Mouse (Mus musculus): ENCODE measurements around the gene Gk5. TPM values are rescaled to one million over a fixed set of nuclear protein-coding genes. Genes with fewer than 3 reads are reported as not detected.
"Not testable (repeated sequence)": the region's sequence is repeated elsewhere in the genome, so short reads cannot be mapped to it uniquely, and the experiment has no call there.

The Gk5 gene
- polyA plus RNA-seq (2015; fragmentation: Nextera tagmentation; extraction: Ambion mirVana), result 2.7 and 2.8 TPM in 2 replicates

DNA sequence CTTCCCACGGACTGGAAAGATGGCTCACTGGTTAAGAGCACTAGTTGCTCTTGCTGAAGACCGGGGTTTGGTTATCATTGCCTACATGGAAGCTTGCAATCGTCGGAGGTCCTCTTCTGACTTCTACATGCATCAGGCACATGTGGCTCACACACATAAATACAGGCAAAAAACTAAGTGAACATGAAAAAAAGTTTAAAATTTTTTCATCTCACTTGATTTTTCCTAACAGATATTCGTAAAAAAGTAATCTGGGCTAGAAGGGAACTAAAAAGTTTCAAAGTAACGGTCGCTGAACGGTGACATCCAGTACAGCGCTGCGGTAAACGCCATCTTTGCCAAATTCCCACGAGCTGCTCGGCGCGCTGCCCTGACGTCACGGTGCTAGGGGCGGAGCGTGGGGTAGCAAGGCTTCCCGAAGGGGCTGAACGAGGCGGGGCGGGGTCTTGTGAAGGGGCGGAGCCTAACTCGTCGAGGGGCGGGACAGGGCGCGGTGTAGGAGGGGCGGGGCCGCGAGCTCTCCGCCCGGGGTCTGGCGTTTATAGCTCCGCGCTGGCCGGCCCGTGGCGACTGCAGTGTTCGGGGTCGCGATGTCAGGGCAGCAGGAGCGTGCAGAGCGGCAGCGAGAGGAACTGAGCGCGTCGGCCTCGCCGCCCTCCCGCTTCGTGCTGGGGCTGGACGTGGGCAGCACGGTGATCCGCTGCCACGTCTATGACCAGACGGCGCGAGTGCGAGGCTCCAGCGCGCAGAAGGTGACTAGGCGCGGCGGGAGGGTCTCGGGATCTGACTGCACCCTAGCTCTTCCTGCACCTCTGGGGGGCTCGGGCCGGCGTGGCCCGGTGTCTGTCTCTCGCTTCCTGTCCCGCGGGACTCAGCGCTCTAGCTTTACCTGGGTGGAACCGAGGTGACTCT, at the start of gene Gk5:
TSS of gene Gk5 (plus strand) at position 502 of the 912 bp plus-strand sequence.
- peak; percentile 97 for ATAC-seq
- peak within 1 kb of the TSS; percentile 69 for H3K4me3 ChIP-seq (replicated peaks; ENCODE audit: low read length)
- H3K4me1 ChIP-seq (replicated peaks; ENCODE audit: control insufficient read depth, insufficient read depth, low read length), result peaks cover 4% of the 10 kb centered on the region; the same call in 1 of the 2 replicates
- no peaks in the 10 kb centered on the region for H3K36me3 ChIP-seq (ENCODE audit: control insufficient read depth, insufficient read depth)
- H3K27me3 ChIP-seq (replicated peaks; ENCODE audit: control insufficient read depth, insufficient read depth, low read length), result no peaks in the 10 kb centered on the region
- H3K4me2 ChIP-seq (ENCODE audit: low read length), result peak within 1 kb of the TSS; percentile 85
- H3K9me3 ChIP-seq (ENCODE audit: control insufficient read depth, low read length), result no peaks in the 10 kb centered on the region
- peak within 1 kb of the TSS; percentile 62 for H3K9ac ChIP-seq (replicated peaks; ENCODE audit: low read depth, low read length)
- no peak within 1 kb of the TSS for H3K27ac ChIP-seq (ENCODE audit: low read length)
- 1% methylated on average over 73 of the region's 76 CpGs for WGBS

DNA sequence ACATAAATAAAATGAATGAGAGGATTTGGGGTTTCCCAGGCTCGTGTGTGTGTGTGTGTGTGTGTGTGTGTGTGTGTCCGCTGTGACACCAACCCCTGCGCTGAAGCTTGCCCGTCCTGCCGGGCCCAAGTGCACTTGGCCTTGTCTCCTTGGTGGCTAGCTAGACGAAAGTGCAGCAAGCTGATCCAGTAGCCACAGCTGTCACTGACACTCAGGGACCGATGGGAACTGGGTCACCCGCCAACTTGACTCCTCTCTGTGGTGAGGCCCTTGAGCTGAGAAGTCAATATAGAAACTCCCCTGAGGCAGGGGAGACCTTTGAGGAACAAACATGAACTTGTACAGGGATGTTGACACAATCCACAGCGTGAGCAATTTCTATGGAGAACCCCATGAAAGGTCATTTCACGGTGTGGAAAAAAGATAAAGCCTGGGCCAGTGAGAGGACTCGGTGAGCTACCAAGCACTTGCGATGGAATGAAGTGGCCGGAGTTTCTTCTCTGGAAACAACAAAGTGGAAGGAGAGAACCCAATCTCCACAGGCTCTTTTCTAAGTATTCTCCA, 40.3 kb upstream of the Gk5 start:
- Histone ChIP-seq H3K4me3 (replicated peaks; ENCODE audit: low read length) (no peak overlapping the region), H3K27ac (ENCODE audit: low read length) (no peak overlapping the region), H3K9ac (replicated peaks; ENCODE audit: low read depth, low read length) (no peak overlapping the region), H3K27me3 (replicated peaks; ENCODE audit: control insufficient read depth, insufficient read depth, low read length) (no peaks in the 10 kb centered on the region), H3K9me3 (ENCODE audit: control insufficient read depth, low read length) (no peaks in the 10 kb centered on the region), H3K4me2 (ENCODE audit: low read length) (no peak overlapping the region), H3K4me1 (replicated peaks; ENCODE audit: control insufficient read depth, insufficient read depth, low read length) (no peaks in the 10 kb centered on the region), H3K36me3 (ENCODE audit: control insufficient read depth, insufficient read depth) (no peaks in the 10 kb centered on the region)
- 92% methylated on average over 13 of the region's 13 CpGs for WGBS
- ATAC-seq, result no peak

DNA sequence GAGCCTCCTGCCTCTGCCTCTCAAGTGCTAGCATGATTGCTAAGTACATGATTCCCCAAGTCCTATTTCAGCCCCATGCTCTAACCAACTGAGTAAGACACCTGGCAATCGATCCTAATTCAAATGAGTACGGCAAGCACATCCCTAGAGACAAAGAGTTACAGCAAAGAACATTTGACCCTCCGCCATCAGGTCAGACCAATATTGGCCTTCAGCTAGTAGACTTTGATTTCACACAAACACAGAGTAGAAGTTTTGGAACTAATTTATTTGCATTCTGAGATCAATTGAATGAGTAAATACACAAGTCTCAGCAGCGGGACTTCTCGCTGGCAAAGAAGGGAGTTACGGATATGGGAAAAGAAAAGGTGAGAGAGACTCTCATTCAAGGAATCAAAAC, 33.9 kb upstream of the Gk5 start:
- 93% methylated on average over 6 of the region's 6 CpGs for WGBS
- Histone ChIP-seq H3K36me3 (ENCODE audit: control insufficient read depth, insufficient read depth) (no peaks in the 10 kb centered on the region), H3K4me3 (replicated peaks; ENCODE audit: low read length) (no peak overlapping the region), H3K4me2 (ENCODE audit: low read length) (no peak overlapping the region), H3K27me3 (replicated peaks; ENCODE audit: control insufficient read depth, insufficient read depth, low read length) (no peaks in the 10 kb centered on the region), H3K9ac (replicated peaks; ENCODE audit: low read depth, low read length) (no peak overlapping the region), H3K9me3 (ENCODE audit: control insufficient read depth, low read length) (no peaks in the 10 kb centered on the region), H3K4me1 (replicated peaks; ENCODE audit: control insufficient read depth, insufficient read depth, low read length) (no peaks in the 10 kb centered on the region), H3K27ac (ENCODE audit: low read length) (no peak overlapping the region)
- ATAC-seq, result no peak

DNA sequence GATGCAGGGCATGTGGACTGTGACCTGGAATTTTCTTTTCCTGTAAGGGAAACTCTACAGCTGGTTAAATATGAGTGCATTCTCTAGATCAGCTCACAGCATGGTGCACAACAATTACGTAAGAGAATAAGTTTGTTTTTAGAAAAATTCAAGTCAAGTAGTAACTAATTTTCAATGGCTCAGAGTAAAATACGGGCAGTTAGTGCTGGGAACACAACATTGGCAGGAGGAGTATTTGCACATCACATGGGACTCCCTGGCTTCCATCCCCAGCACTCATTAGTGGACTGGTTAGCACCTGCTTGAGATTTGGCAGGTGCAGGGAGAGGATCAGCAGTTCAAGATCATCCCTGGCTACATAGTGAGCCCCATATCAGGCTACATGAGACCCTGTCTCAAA, 31.5 kb upstream of the Gk5 start:
- H3K27me3 ChIP-seq (replicated peaks; ENCODE audit: control insufficient read depth, insufficient read depth, low read length), result no peaks in the 10 kb centered on the region
- WGBS, result 81% methylated on average over 2 of the region's 2 CpGs
- ATAC-seq, result no peak
- no peak overlapping the region for H3K4me3 ChIP-seq (replicated peaks; ENCODE audit: low read length)
- H3K27ac ChIP-seq (ENCODE audit: low read length), result no peak overlapping the region
- H3K4me2 ChIP-seq (ENCODE audit: low read length), result no peak overlapping the region
- H3K9me3 ChIP-seq (ENCODE audit: control insufficient read depth, low read length), result no peaks in the 10 kb centered on the region
- H3K9ac ChIP-seq (replicated peaks; ENCODE audit: low read depth, low read length), result no peak overlapping the region
- H3K36me3 ChIP-seq (ENCODE audit: control insufficient read depth, insufficient read depth), result no peaks in the 10 kb centered on the region
- no peaks in the 10 kb centered on the region for H3K4me1 ChIP-seq (replicated peaks; ENCODE audit: control insufficient read depth, insufficient read depth, low read length)

DNA sequence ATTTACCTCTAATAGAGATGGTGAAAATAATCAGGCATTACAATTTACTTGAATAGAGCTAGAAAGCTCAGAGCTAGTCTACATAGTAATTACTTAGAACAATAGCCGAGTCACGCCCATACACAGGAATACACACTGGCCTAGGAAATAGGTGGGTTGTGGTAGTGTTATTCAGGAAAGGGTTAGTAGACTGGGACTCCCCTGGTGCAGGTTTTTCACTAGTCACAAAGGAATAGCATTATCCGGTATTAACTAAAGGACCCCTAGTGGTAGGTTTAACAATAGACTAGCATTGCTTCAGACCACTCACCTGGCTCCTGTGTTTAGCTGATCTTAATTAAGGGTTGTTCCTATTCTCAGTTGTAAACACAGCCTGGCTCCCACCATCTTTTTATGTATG, 30.7 kb upstream of the Gk5 start:
- ATAC-seq; H3K36me3 ChIP-seq (ENCODE audit: control insufficient read depth, insufficient read depth); H3K9me3 ChIP-seq (ENCODE audit: control insufficient read depth, low read length); H3K4me2 ChIP-seq (ENCODE audit: low read length); H3K9ac ChIP-seq (replicated peaks; ENCODE audit: low read depth, low read length); H3K27ac ChIP-seq (ENCODE audit: low read length); H3K4me3 ChIP-seq (replicated peaks; ENCODE audit: low read length); H3K27me3 ChIP-seq (replicated peaks; ENCODE audit: control insufficient read depth, insufficient read depth, low read length); H3K4me1 ChIP-seq (replicated peaks; ENCODE audit: control insufficient read depth, insufficient read depth, low read length): not testable (repeated sequence)
- 70% methylated on average over 3 of the region's 3 CpGs for WGBS

DNA sequence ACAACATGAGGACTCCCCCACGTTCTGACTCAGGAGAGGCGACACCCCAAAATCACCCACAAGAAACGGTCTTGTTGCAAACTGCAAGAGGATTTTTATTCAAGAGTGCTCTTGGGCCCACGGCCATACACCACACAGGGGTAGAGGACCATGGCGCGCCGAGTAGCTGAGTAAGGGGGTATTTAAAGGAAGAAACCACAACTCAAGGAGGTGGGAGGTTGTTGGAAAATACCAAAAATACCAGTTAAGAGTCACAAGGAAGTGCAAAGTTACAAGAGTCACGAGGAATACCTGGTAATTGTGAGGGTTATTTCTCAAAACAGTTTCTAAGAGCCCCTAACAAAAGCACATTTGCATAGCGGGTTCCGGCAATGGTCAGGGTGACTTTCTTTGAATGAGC, 26.5 kb upstream of the Gk5 start:
- not testable (repeated sequence) for H3K9ac ChIP-seq (replicated peaks; ENCODE audit: low read depth, low read length); H3K9me3 ChIP-seq (ENCODE audit: control insufficient read depth, low read length); ATAC-seq; H3K4me2 ChIP-seq (ENCODE audit: low read length); H3K4me3 ChIP-seq (replicated peaks; ENCODE audit: low read length); H3K27me3 ChIP-seq (replicated peaks; ENCODE audit: control insufficient read depth, insufficient read depth, low read length); H3K36me3 ChIP-seq (ENCODE audit: control insufficient read depth, insufficient read depth); H3K4me1 ChIP-seq (replicated peaks; ENCODE audit: control insufficient read depth, insufficient read depth, low read length); H3K27ac ChIP-seq (ENCODE audit: low read length)
- WGBS, result 86% methylated on average over 10 of the region's 10 CpGs

DNA sequence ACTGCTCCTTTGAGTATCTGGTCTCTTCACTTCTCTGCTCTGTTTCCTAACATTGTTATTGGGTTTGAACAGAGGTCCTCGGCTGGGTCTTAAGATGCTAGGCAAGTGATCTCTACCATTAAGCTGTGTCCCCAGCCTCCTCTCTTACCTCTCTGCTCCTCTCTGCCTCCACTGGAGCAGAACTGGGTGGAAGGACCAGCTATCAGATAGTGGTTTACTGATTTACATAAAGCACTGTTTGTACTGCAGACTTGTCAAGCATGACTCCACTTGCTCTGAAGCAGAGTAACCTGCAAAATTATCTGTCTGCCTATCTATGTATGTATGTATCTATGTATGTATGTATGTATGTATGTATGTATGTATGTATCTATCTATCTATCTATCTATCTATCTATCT, 25.9 kb upstream of the Gk5 start:
- Histone ChIP-seq H3K27ac (ENCODE audit: low read length) (no peak overlapping the region), H3K9ac (replicated peaks; ENCODE audit: low read depth, low read length) (no peak overlapping the region), H3K4me1 (replicated peaks; ENCODE audit: control insufficient read depth, insufficient read depth, low read length) (no peaks in the 10 kb centered on the region), H3K9me3 (ENCODE audit: control insufficient read depth, low read length) (no peaks in the 10 kb centered on the region; the same call in 1 of the 2 replicates), H3K27me3 (replicated peaks; ENCODE audit: control insufficient read depth, insufficient read depth, low read length) (no peaks in the 10 kb centered on the region), H3K4me2 (ENCODE audit: low read length) (no peak overlapping the region), H3K36me3 (ENCODE audit: control insufficient read depth, insufficient read depth) (no peaks in the 10 kb centered on the region), H3K4me3 (replicated peaks; ENCODE audit: low read length) (no peak overlapping the region)
- ATAC-seq, result no peak
- WGBS, result 96% methylated on average over 1 of the region's 1 CpGs

DNA sequence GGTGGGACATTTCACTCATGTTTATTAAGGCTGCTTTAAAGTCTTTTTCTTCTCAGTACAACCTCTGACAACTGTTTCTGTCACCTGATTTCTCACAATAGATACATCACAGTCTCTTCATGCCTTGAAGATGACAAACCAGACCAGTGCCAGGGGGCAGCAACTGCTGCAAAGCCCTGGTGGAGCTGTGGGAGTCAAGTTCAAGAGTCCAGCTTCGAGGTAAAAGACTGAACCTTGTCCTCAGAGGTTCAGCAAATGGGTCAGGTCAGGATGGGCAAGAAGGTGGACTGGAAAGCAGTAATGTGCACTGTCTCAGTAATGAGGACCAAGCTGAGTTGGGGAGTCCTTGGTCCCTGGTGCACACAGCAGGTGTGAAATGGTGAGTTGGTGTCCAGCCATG, 24.8 kb upstream of the Gk5 start:
- ATAC-seq, result no peak
- no peaks in the 10 kb centered on the region for H3K36me3 ChIP-seq (ENCODE audit: control insufficient read depth, insufficient read depth)
- peaks cover 2% of the 10 kb centered on the region; the same call in 1 of the 2 replicates for H3K9me3 ChIP-seq (ENCODE audit: control insufficient read depth, low read length)
- H3K27me3 ChIP-seq (replicated peaks; ENCODE audit: control insufficient read depth, insufficient read depth, low read length), result no peaks in the 10 kb centered on the region
- H3K4me1 ChIP-seq (replicated peaks; ENCODE audit: control insufficient read depth, insufficient read depth, low read length), result no peaks in the 10 kb centered on the region
- 65% methylated on average over 1 of the region's 1 CpGs for WGBS
- no peak overlapping the region for H3K4me3 ChIP-seq (replicated peaks; ENCODE audit: low read length)
- H3K27ac ChIP-seq (ENCODE audit: low read length), result no peak overlapping the region
- no peak overlapping the region for H3K9ac ChIP-seq (replicated peaks; ENCODE audit: low read depth, low read length)
- no peak overlapping the region for H3K4me2 ChIP-seq (ENCODE audit: low read length)

DNA sequence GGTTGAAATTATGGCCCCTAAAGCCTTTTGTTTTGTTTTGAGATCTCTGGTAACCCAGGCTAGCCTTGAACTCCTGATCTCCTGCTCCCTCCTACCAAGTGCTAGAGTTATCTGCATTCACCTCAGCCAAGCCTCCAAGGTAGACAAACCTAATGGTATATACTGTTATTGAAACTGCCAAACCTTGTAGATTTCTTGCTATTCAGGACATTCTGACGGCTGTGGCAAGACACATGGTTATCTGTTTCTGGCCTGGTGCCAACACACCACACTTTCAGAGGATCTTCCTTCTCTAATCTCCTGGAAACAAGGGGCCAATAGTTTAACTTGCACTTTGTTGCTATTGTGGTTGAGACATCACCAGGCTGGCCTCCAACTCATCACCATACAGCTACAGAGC, 24.0 kb upstream of the Gk5 start:
- H3K9me3 ChIP-seq (ENCODE audit: control insufficient read depth, low read length), result peaks cover 7% of the 10 kb centered on the region
- no peak overlapping the region for H3K27ac ChIP-seq (ENCODE audit: low read length)
- H3K9ac ChIP-seq (replicated peaks; ENCODE audit: low read depth, low read length), result no peak overlapping the region
- ATAC-seq, result no peak
- no peak overlapping the region for H3K4me2 ChIP-seq (ENCODE audit: low read length)
- H3K4me1 ChIP-seq (replicated peaks; ENCODE audit: control insufficient read depth, insufficient read depth, low read length), result no peaks in the 10 kb centered on the region
- WGBS, result 69% methylated on average over 1 of the region's 1 CpGs
- H3K27me3 ChIP-seq (replicated peaks; ENCODE audit: control insufficient read depth, insufficient read depth, low read length), result no peaks in the 10 kb centered on the region
- H3K4me3 ChIP-seq (replicated peaks; ENCODE audit: low read length), result no peak overlapping the region
- no peaks in the 10 kb centered on the region for H3K36me3 ChIP-seq (ENCODE audit: control insufficient read depth, insufficient read depth)

Measured in forebrain, embryonic 16.5 days (tissue).